Mouse (Mus musculus) embryonic facial prominence, embryonic 11.5 days (tissue): ENCODE measurements around the gene Nsl1. TPM values are rescaled to one million over a fixed set of nuclear protein-coding genes. Genes with fewer than 3 reads are reported as not detected.

Experiments used
- ATAC-seq: fragments of 200-750 bp; cut with Nextera tagmentation; replicated peaks from 2 replicates; pipeline ENCODE4 v1.8.0; 2017; ENCODE audit warnings: low read depth; ENCODE audit not compliant: insufficient number of reproducible peaks, low FRiP score, low TSS enrichment
- DNase-seq: peaks from one replicate; pipeline ENCODE4 v3.0.0-alpha.2; 2015; ENCODE audit warnings: low spot score
- H3K27ac ChIP-seq: fragments of 300-500 bp; sonication (generic); replicated peaks from 2 replicates; pipeline ENCODE4 v1.5.1; 2014; ENCODE audit warnings: mild to moderate bottlenecking, low read depth, low read length, control low read depth
- H3K27me3 ChIP-seq: fragments of 300-500 bp; sonication (generic); 2 replicates; pipeline ENCODE4 v1.6.1; 2014; ENCODE audit warnings: mild to moderate bottlenecking, low read length, moderate library complexity, mixed read lengths; ENCODE audit not compliant: control insufficient read depth, insufficient read depth
- H3K36me3 ChIP-seq: fragments of 300-500 bp; sonication (generic); replicated peaks from 2 replicates; pipeline ENCODE4 v1.6.1; 2014; ENCODE audit warnings: low read depth, mild to moderate bottlenecking, low read length, moderate library complexity, mixed read lengths; ENCODE audit not compliant: control insufficient read depth, insufficient read depth
- H3K4me1 ChIP-seq: fragments of 300-500 bp; sonication (generic); 2 replicates; pipeline ENCODE4 v1.6.1; 2014; ENCODE audit warnings: low read length, mixed read lengths; ENCODE audit not compliant: control insufficient read depth, insufficient read depth
- H3K4me2 ChIP-seq: fragments of 300-500 bp; sonication (generic); 2 replicates; pipeline ENCODE4 v1.6.1; 2014; ENCODE audit warnings: low read depth, mild to moderate bottlenecking, control low read depth, low read length, moderate library complexity
- H3K4me3 ChIP-seq: fragments of 300-500 bp; sonication (generic); 2 replicates; pipeline ENCODE4 v1.5.1; 2014; ENCODE audit warnings: low read depth, low read length, control low read depth
- H3K9ac ChIP-seq: fragments of 300-500 bp; sonication (generic); replicated peaks from 2 replicates; pipeline ENCODE4 v1.6.1; 2014; ENCODE audit warnings: mild to moderate bottlenecking, control low read depth, low read length
- H3K9me3 ChIP-seq: fragments of 300-500 bp; sonication (generic); replicated peaks from 2 replicates; pipeline ENCODE4 v1.6.1; 2016; ENCODE audit warnings: mild to moderate bottlenecking, low read length, inconsistent platforms, mixed read lengths; ENCODE audit not compliant: control insufficient read depth
- WGBS: fragments of 180-500 bp; shearing (Covaris S2); extraction: QIAGEN DNeasy Blood & Tissue Kit; methylation state at CpG from one replicate; pipeline ENCODE4 v1.1.7; 2014; 5-methylcytosine and 5-hydroxymethylcytosine counted together
- polyA plus RNA-seq: library from polyadenylated mRNA; unstranded; fragments of >200 nt; fragmentation: Nextera tagmentation; extraction: Ambion mirVana; gene quantifications from 2 replicates; pipeline ENCODE4 v1.2.1, GENCODE M21; 2014

Nsl1 gene
- polyA plus RNA-seq, 1 experiment from 2014 or later, result 23.4 TPM

GRCm38 (mm10) chr1:191041352-191041751 is 21.5 kb upstream of the Nsl1 start:
- H3K4me2 ChIP-seq, result no peak overlapping the region
- H3K27me3 ChIP-seq, result no peaks in the 10 kb centered on the region
- no peaks in the 10 kb centered on the region for H3K36me3 ChIP-seq
- H3K9ac ChIP-seq, result no peak overlapping the region
- H3K9me3 ChIP-seq, result no peaks in the 10 kb centered on the region
- H3K27ac ChIP-seq, result no peak overlapping the region
- DNase-seq (no peak), ATAC-seq (no peak)
- H3K4me3 ChIP-seq, result no peak overlapping the region
- no peaks in the 10 kb centered on the region for H3K4me1 ChIP-seq

DNA sequence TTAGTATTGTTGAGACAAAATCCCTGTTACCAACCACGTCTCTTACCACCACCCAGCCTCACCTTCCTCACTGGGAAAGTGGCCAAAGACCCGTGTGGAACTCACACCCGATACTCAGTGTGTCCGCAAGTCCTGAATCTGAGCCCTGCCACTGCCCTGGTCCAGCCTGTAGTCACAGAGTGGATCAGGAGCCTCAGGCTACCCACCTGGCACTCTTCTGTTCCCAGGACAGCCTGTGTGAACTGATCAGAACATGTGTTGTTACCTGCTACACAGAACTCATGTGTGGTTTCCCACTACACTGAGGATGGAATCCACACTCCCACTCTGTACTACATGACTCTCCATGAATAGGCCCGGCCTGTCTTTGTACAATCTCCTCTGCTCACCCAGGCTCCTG is 20.7 kb upstream of the Nsl1 start:
- Histone ChIP-seq H3K36me3 (no peaks in the 10 kb centered on the region), H3K9me3 (no peaks in the 10 kb centered on the region), H3K27me3 (no peaks in the 10 kb centered on the region), H3K27ac (no peak overlapping the region), H3K4me1 (no peaks in the 10 kb centered on the region), H3K9ac (no peak overlapping the region), H3K4me2 (no peak overlapping the region), H3K4me3 (no peak overlapping the region)
- no peak for DNase-seq
- no peak for ATAC-seq
- WGBS, result 78% methylated on average over 5 of the region's 5 CpGs

DNA sequence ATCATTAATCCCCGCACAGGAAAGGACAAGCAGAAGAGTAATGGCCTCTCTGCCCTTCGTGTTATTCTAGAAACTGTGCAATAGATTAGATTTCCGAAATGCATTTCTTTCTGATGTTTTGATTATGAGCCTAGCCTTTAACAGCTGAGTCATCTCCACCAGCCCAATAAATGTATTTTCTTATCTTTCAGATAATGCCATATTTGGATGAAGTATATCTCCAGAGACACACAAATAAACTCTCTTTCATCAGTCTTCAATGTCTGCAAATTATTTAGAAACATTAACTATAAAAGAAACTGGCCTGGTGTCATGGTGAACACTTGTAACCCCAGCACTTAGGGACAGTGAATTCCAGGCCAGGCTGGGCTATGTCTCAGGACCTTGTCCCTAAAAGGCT is 20.1 kb upstream of the Nsl1 start:
- ATAC-seq (no peak), DNase-seq (no peak)
- WGBS, result 84% methylated on average over 3 of the region's 3 CpGs
- Histone ChIP-seq H3K27ac (no peak overlapping the region), H3K27me3 (no peaks in the 10 kb centered on the region), H3K4me3 (no peak overlapping the region), H3K4me2 (no peak overlapping the region), H3K9ac (no peak overlapping the region), H3K4me1 (no peaks in the 10 kb centered on the region), H3K36me3 (no peaks in the 10 kb centered on the region), H3K9me3 (no peaks in the 10 kb centered on the region)

GRCm38 (mm10) chr1:191045264-191045663 is 17.5 kb upstream of the Nsl1 start:
- no peak for ATAC-seq
- Histone ChIP-seq H3K9me3 (no peaks in the 10 kb centered on the region), H3K4me3 (no peak overlapping the region), H3K9ac (no peak overlapping the region), H3K36me3 (no peaks in the 10 kb centered on the region), H3K27me3 (no peaks in the 10 kb centered on the region), H3K4me1 (no peaks in the 10 kb centered on the region), H3K27ac (no peak overlapping the region), H3K4me2 (no peak overlapping the region)
- 98% methylated on average over 2 of the region's 2 CpGs for WGBS
- DNase-seq, result no peak

DNA sequence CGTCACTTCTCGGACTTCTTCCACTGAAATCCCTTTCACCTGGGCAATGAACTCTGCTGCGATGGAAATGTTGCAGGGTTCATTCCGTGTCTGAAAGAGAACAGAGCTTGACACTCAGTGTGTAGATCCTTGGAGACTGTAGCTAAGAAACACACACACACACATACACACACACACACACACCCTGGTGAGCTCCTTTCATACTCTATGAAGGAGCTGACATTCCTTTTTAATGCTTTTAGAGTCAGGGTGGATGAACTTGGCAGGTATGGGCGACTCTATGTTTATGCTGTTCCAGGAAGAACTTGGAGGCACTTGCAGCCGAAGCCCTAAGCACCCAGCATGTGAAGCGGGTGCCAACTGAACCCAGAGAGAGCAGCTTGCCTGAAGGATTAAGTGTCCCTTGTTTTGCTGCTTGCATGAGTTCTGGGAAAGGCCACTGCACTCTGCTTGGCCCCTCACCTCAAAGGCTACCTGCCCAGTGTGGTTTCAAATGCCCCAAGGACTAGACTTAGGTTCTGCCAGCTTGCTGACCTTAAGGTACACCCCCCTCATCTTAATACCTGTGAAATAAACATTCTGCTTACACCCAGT is 16.5 kb upstream of the Nsl1 start:
- Histone ChIP-seq H3K4me2 (no peak overlapping the region), H3K4me3 (no peak overlapping the region), H3K27ac (no peak overlapping the region), H3K9ac (no peak overlapping the region), H3K27me3 (no peaks in the 10 kb centered on the region), H3K4me1 (no peaks in the 10 kb centered on the region), H3K9me3 (no peaks in the 10 kb centered on the region), H3K36me3 (no peaks in the 10 kb centered on the region)
- ATAC-seq, result no peak
- DNase-seq, result no peak
- 73% methylated on average over 7 of the region's 7 CpGs for WGBS

DNA sequence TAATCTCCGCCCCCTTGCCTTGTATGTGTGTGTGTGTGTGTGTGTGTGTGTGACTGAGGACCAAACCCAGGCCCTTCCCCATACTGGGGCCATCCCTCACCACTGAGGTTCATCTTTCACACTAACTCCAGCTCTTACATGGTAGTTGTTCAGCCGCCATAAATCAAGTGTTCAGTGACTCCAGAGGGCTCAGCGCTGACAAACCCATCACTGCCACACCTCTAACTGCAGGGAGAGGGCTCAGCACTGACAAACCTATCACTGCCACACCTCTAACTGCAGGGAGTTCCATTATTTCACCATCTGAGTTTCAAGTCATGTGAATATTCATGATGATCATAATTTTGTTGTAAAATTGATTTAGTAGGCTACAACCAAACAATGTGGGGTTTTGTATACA is 9.3 kb upstream of the Nsl1 start:
- no peaks in the 10 kb centered on the region for H3K27me3 ChIP-seq
- H3K4me2 ChIP-seq, result no peak overlapping the region
- no peak overlapping the region for H3K4me3 ChIP-seq
- no peaks in the 10 kb centered on the region for H3K36me3 ChIP-seq
- H3K4me1 ChIP-seq, result no peaks in the 10 kb centered on the region
- H3K27ac ChIP-seq, result no peak overlapping the region
- no peaks in the 10 kb centered on the region for H3K9me3 ChIP-seq
- H3K9ac ChIP-seq, result no peak overlapping the region
- ATAC-seq (no peak), DNase-seq (no peak)
- 83% methylated on average over 3 of the region's 3 CpGs for WGBS

DNA sequence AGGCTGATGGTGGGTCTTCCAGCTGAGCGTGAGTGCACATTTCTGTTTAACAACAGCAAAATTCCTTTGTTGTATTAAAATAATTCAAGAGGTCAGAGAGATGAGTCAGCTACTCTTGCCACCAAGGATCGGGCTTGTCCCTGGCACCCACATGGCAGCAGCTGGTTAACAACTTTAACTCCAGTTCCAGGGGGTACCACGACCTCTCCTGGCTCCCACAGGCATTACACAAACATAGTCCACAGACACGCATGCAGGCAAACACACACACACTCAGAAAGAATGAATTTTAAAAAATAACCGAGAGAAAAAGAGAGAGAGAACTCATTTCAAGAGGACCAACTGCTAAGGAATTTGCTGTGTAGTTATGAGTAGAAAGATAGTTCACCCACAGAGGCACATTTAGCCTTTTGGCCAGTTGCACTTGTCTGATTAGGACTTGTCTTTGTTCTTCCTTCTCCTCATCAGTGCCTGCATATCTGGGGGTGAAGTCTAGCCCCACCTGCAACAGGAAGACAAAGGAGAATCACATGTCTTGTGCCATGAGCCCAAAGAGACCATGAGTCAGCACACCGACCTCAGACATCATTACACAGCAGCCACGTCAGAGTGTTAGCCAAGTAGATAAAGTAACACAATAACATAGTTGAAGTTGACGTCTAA is 7.8 kb upstream of the Nsl1 start:
- no peaks in the 10 kb centered on the region for H3K9me3 ChIP-seq
- WGBS, result 70% methylated on average over 8 of the region's 8 CpGs
- no peak overlapping the region for H3K9ac ChIP-seq
- ATAC-seq (no peak), DNase-seq (no peak)
- H3K36me3 ChIP-seq, result no peaks in the 10 kb centered on the region
- no peaks in the 10 kb centered on the region for H3K27me3 ChIP-seq
- no peak overlapping the region for H3K27ac ChIP-seq
- no peak overlapping the region for H3K4me3 ChIP-seq
- H3K4me1 ChIP-seq, result no peaks in the 10 kb centered on the region
- H3K4me2 ChIP-seq, result no peak overlapping the region

- no peaks in the 10 kb centered on the region for H3K27me3 ChIP-seq
- no peak for DNase-seq
- no peak overlapping the region for H3K4me3 ChIP-seq
- H3K9ac ChIP-seq, result no peak overlapping the region
- H3K9me3 ChIP-seq, result no peaks in the 10 kb centered on the region
- no peak overlapping the region for H3K4me2 ChIP-seq
- 68% methylated on average over 2 of the region's 2 CpGs for WGBS
- H3K36me3 ChIP-seq, result no peaks in the 10 kb centered on the region
- ATAC-seq, result no peak
- no peak overlapping the region for H3K27ac ChIP-seq
- H3K4me1 ChIP-seq, result no peaks in the 10 kb centered on the region
Observed at GRCm38 (mm10) chr1:191055533-191055873, 7.3 kb upstream of the Nsl1 start.
